Mouse (Mus musculus) G1E (cell line): ENCODE data around the gene Col3a1. TPM values are rescaled to one million over a fixed set of nuclear protein-coding genes. Genes with fewer than 3 reads are reported as not detected.

ENCODE experiments used
- ATAC-seq: 2 replicates; pipeline ENCODE4 v1.8.0; 2016; ENCODE audit warnings: mild to moderate bottlenecking; ENCODE audit not compliant: insufficient number of reproducible peaks, poor library complexity, low FRiP score, severe bottlenecking; ENCODE audit errors: extremely low read depth
- DNase-seq: peaks from one replicate; pipeline ENCODE4 v3.0.0; 2012; ENCODE audit warnings: low spot score
- H3K27me3 ChIP-seq: 2 replicates; pipeline ENCODE4 v1.6.1; 2012; ENCODE audit warnings: mild to moderate bottlenecking, low read length, inconsistent platforms; ENCODE audit not compliant: insufficient read depth
- H3K36me3 ChIP-seq: replicated peaks from 2 replicates; pipeline ENCODE3; 2012; ENCODE audit warnings: mild to moderate bottlenecking, inconsistent platforms
- H3K4me1 ChIP-seq: 2 replicates; pipeline ENCODE4 v1.6.1; 2012; ENCODE audit warnings: low read depth, low read length, inconsistent platforms, mixed read lengths; ENCODE audit not compliant: insufficient read depth
- H3K4me3 ChIP-seq: 2 replicates; pipeline ENCODE4 v1.5.1; 2012; ENCODE audit warnings: low read depth, mild to moderate bottlenecking, inconsistent platforms, low read length, moderate library complexity, mixed read lengths
- H3K9me3 ChIP-seq: replicated peaks from 2 replicates; pipeline ENCODE4 v1.6.1; 2012; ENCODE audit warnings: inconsistent platforms
- CTCF ChIP-seq: IDR thresholded peaks from 2 replicates; pipeline ENCODE4 v1.5.1; 2012; ENCODE audit warnings: low read depth, low read length, inconsistent platforms, mixed read lengths
- GATA1 ChIP-seq: IDR thresholded peaks from 2 replicates; pipeline ENCODE4 v1.6.1; 2012; ENCODE audit warnings: borderline replicate concordance, low read length, inconsistent platforms, mixed read lengths
- GATA2 ChIP-seq: IDR thresholded peaks from 2 replicates; pipeline ENCODE4 v1.6.1; 2012; ENCODE audit warnings: low read depth, low read length, inconsistent platforms, borderline replicate concordance
- POLR2AphosphoS5 ChIP-seq: IDR thresholded peaks from 2 replicates; pipeline ENCODE4 v1.6.1; 2012; ENCODE audit warnings: low read depth, low read length, inconsistent platforms; ENCODE audit not compliant: insufficient replicate concordance
- TAL1 ChIP-seq: conservative IDR thresholded peaks from 2 replicates; pipeline ENCODE4 v1.6.1; 2012; ENCODE audit warnings: low read depth, low read length, inconsistent platforms, mixed read lengths
- polyA plus RNA-seq: library from polyadenylated mRNA; stranded (reverse); fragments of >175 nt; gene quantifications from 2 replicates; pipeline ENCODE4 v1.2.3, GENCODE M21; 2012
- total RNA-seq, 2 experiments: library from RNA; stranded (forward) in 1 of 2; stranded (reverse) in 1 of 2; fragments of 200-1000 nt in 1 of 2; fragments of >200 nt in 1 of 2; fragmentation: Nextera tagmentation in 1 of 2; gene quantifications; 2 replicates each; pipeline ENCODE4 v1.2.3; 2014 to 2017

The Col3a1 gene
- total RNA-seq (2014; fragmentation: Nextera tagmentation) = not detected in 2 replicates
- 0.12 and 0.22 TPM in 2 replicates for total RNA-seq (2017)
- polyA plus RNA-seq = not detected in 2 replicates

- no peaks in the 10 kb centered on the region for H3K27me3 ChIP-seq
- ATAC-seq = no peak
- H3K36me3 ChIP-seq = no peaks in the 10 kb centered on the region
- H3K9me3 ChIP-seq = no peaks in the 10 kb centered on the region
- no peak within 1 kb of the TSS for H3K4me3 ChIP-seq
- TF ChIP-seq TAL1 = no peak
- no peak for TF ChIP-seq GATA1
- no peak for TF ChIP-seq CTCF
- TF ChIP-seq GATA2 = no peak
- no peak for TF ChIP-seq POLR2AphosphoS5
- no peaks in the 10 kb centered on the region for H3K4me1 ChIP-seq
- no peak for DNase-seq
These were observed at the start of gene Col3a1 for GRCm38 (mm10) chr1:45311388-45311787. Gene Col3a1 (plus strand): TSS chr1:45311538.

- Histone ChIP-seq H3K9me3 (no peaks in the 10 kb centered on the region), H3K27me3 (no peaks in the 10 kb centered on the region), H3K36me3 (no peaks in the 10 kb centered on the region), H3K4me3 (no peak overlapping the region), H3K4me1 (no peaks in the 10 kb centered on the region)
- TF ChIP-seq GATA2 = no peak
- ATAC-seq = no peak
- DNase-seq = no peak
These were observed 41.9 kb upstream of the Col3a1 start for GRCm38 (mm10) chr1:45269421-45269820.

GRCm38 (mm10) chr1:45276006-45276539 is 35.3 kb upstream of the Col3a1 start:
- no peaks in the 10 kb centered on the region for H3K4me1 ChIP-seq
- no peaks in the 10 kb centered on the region for H3K36me3 ChIP-seq
- TF ChIP-seq GATA1 (no peak), GATA2 (no peak), POLR2AphosphoS5 (no peak), TAL1 (no peak), CTCF (no peak)
- no peak overlapping the region for H3K4me3 ChIP-seq
- H3K27me3 ChIP-seq = no peaks in the 10 kb centered on the region; the same call in 1 of the 2 replicates
- H3K9me3 ChIP-seq = no peaks in the 10 kb centered on the region
- DNase-seq = no peak
- ATAC-seq = no peak

- no peak for ATAC-seq
- Histone ChIP-seq H3K9me3 (no peaks in the 10 kb centered on the region), H3K36me3 (no peaks in the 10 kb centered on the region), H3K4me3 (no peak overlapping the region), H3K27me3 (no peaks in the 10 kb centered on the region), H3K4me1 (no peaks in the 10 kb centered on the region)
- TF ChIP-seq GATA1 = no peak
- no peak for TF ChIP-seq GATA2
- no peak for TF ChIP-seq POLR2AphosphoS5
- no peak for TF ChIP-seq TAL1
- no peak for TF ChIP-seq CTCF
- DNase-seq = no peak
These were observed 23.4 kb upstream of the Col3a1 start for GRCm38 (mm10) chr1:45287954-45288353.

DNA sequence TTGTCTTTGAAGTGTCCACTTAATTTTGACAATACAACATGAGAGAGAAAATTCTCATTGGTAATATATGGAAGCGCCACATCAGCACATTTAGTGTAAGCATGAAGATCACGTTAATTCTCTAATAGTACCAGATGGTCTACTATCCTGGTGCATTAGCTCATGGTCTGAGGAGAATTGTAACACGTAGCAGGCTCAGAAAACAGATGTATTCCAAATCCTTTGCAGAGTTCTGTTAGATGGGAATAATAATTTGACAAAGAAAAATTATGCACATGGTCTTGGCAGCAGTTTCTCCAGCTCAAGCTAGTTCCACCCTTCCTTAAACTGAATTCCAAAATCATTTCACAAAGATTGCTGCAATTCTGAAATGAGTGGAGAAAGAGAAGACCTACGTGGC is 21.3 kb upstream of the Col3a1 start:
- no peaks in the 10 kb centered on the region for H3K36me3 ChIP-seq
- TF ChIP-seq GATA1 (no peak), GATA2 (no peak), POLR2AphosphoS5 (no peak), TAL1 (no peak), CTCF (no peak)
- no peaks in the 10 kb centered on the region for H3K4me1 ChIP-seq
- H3K9me3 ChIP-seq = no peaks in the 10 kb centered on the region
- no peak for DNase-seq
- no peak overlapping the region for H3K4me3 ChIP-seq
- no peak for ATAC-seq
- no peaks in the 10 kb centered on the region for H3K27me3 ChIP-seq

DNA sequence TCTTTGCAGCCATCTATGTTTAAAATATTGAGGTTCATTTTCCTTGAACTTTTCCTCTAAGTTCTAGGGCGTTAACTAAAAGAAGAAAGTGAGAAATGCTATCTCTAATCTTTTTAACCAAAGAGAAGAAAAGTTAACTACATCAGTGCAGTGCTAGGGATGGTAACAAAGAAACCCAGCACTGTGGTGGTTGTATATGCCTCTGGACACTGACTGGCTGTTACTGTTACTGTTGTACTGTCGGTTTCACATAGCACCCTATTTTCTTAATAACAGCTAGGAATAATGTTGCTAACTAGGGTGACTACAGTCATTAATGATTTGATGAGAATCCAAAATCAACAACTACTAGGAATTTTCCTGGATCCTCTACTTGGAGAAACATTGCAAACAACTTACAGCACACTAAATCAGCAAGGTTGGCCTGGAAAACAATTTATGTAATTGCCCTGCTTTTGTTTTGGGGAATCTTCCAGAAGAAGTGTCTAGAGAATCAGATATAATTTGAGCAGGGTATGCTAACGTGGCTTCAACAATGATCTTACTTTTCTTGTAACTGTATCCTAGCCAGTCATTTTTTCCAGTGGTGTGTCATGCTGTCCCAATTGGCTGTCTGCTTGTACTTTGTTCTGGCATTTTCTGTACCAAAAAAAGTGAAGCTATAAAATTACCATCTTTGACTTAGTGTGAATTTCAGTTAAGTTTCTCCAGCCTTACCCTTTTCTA is 11.8 kb upstream of the Col3a1 start:
- Histone ChIP-seq H3K4me1 (no peaks in the 10 kb centered on the region), H3K9me3 (no peaks in the 10 kb centered on the region), H3K27me3 (no peaks in the 10 kb centered on the region), H3K36me3 (no peaks in the 10 kb centered on the region), H3K4me3 (no peak overlapping the region)
- ATAC-seq (no peak), DNase-seq (no peak)
- TF ChIP-seq GATA2 (no peak), CTCF (no peak), GATA1 (no peak), POLR2AphosphoS5 (no peak), TAL1 (no peak)

DNA sequence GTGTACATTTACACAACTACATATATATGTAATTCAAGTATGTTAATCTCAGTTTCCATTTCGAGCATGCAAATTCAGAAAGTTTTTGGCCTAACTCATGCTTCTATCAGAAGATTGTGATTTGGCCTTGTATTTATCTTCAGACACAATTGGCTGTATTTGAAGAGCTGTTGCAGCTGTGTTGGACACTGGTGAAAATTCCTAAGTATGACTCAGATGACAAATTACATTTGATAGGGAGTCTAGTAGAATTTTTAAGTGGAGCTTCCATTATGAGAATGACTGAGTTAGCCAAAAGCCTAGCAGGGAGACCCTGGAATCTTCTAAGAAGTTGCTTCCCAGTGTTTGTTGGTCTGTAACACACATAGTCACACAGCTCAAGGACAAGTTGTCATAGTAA is 7.1 kb upstream of the Col3a1 start:
- Histone ChIP-seq H3K4me3 (no peak overlapping the region), H3K36me3 (no peaks in the 10 kb centered on the region), H3K27me3 (no peaks in the 10 kb centered on the region), H3K9me3 (no peaks in the 10 kb centered on the region), H3K4me1 (no peaks in the 10 kb centered on the region)
- TF ChIP-seq GATA1 (no peak), GATA2 (no peak), TAL1 (no peak), CTCF (no peak), POLR2AphosphoS5 (no peak)
- DNase-seq (no peak), ATAC-seq (no peak)
